Mouse (Mus musculus) cortical plate, adult 2 months (tissue): ENCODE measurements around the gene Ddx56. TPM values are rescaled to one million over a fixed set of nuclear protein-coding genes. Genes with fewer than 3 reads are reported as not detected.

Experiments used
- H3K27ac ChIP-seq: fragments of 200-500 bp; 2 replicates; pipeline ENCODE4 v1.5.1; 2012; ENCODE audit warnings: low read length, control low read depth, inconsistent platforms; ENCODE audit not compliant: insufficient read depth
- H3K4me1 ChIP-seq: fragments of 200-500 bp; 2 replicates; pipeline ENCODE4 v1.6.1; 2011; ENCODE audit warnings: low read length; ENCODE audit not compliant: control insufficient read depth, insufficient read depth
- H3K4me3 ChIP-seq: fragments of 200-500 bp; 2 replicates; pipeline ENCODE4 v1.5.1; 2011; ENCODE audit warnings: mild to moderate bottlenecking, low read length, control low read depth; ENCODE audit not compliant: insufficient read depth
- CTCF ChIP-seq: fragments of 200-500 bp; IDR thresholded peaks from 2 replicates; pipeline ENCODE4 v1.5.1; 2011; ENCODE audit warnings: mild to moderate bottlenecking, control low read depth, low read length; ENCODE audit not compliant: insufficient read depth; ENCODE audit errors: extremely low read depth
- POLR2A ChIP-seq: fragments of 200-500 bp; IDR thresholded peaks from 2 replicates; pipeline ENCODE4 v1.6.1; 2011; ENCODE audit warnings: mild to moderate bottlenecking, low read length, control low read depth; ENCODE audit not compliant: insufficient read depth; ENCODE audit errors: extremely low read depth
- polyA plus RNA-seq: library from polyadenylated mRNA; depleted of rRNA; stranded (reverse); fragments of >200 nt; gene quantifications from 2 replicates; pipeline ENCODE4 v1.2.3, GENCODE M21; 2012

Ddx56 gene
- polyA plus RNA-seq, 1 experiment, result 43.6 TPM

DNA sequence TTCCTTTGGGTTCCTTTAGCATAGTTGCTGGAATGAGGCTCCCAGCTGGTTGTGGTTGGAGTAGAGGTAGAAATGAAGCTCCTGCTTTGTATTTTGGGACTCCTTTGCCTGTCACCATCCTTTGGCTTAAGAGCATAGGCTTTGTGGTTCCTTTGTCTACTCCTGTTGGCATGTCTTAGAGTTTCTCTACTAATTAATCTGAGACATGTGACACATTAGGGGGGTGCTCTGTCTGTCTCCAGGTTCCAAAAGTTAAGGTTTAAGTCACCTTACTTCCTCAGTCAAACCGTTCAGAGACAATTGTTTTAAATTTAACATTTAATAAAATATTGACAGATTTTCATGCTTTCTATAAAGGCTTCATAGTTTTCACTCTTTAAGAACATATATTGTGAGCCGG is 26.0 kb upstream of the Ddx56 start:
- Histone ChIP-seq H3K4me3 (no peak overlapping the region), H3K27ac (no peak overlapping the region), H3K4me1 (no peaks in the 10 kb centered on the region)
- TF ChIP-seq CTCF, result no peak
- TF ChIP-seq POLR2A, result no peak

DNA sequence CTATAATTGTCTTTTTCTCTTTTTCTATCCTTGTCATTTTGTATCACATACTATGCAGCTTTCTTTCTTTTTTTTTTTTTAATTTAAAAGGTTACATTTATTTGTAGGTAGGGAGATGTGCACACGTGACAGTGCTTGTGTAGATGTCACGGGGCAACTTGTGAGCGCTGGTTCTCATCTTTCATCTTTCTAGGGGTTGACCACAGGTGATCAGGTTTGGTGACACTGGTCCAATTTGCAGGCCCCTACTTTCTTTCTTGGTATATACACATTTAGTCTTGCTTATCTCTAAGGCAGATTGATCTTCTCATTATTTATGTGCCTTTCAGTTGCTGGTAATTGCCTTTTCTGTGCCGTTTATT is 25.4 kb upstream of the Ddx56 start:
- H3K4me1 ChIP-seq, result no peaks in the 10 kb centered on the region
- no peak overlapping the region for H3K27ac ChIP-seq
- TF ChIP-seq POLR2A, result no peak
- TF ChIP-seq CTCF, result no peak
- peak overlapping the region; percentile 50; the same call in 1 of the 2 replicates for H3K4me3 ChIP-seq

DNA sequence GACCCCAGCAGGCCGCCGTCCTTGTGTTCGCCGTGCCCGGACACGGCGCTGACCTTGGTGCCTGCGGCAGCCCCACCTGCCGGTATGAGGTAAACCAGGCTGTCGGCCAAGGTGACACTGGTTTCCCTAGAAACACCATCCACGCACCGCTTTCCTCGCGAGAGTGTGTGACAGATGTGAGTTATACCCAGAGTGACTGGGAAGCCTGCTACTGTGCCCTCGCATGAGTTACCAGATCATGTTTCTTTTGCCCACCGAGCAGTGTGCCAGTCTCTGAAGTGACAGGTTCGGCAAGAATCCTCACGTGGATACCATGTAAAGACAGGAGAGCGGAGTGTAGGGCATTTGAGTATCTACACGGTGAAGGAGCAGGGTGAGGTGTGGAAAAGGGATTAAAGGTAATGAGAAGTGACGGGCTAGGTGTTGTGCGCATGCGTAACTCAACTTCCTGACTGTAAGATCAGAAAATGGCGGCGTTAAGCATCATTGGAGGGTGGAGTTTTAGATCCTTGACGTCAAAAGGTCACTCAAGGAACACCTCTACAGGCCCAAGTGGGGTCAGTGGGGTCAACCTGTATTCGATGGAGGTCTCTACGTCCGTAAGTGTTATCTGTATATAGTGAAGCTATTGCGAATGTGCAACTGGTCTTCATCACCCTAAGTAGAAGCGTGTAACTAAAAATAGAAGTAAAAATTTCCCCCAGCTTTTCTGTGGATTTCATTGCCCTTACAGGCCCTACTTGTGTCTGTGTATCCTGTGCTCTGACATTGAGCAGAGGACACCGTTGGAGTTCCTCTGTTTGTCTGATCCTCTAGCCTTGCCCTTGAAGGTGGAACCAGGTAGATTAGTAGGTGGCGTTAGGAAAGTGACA is 24.8 kb upstream of the Ddx56 start:
- H3K27ac ChIP-seq, result peak overlapping the region; percentile 91
- TF ChIP-seq POLR2A (no peak), CTCF (no peak)

DNA sequence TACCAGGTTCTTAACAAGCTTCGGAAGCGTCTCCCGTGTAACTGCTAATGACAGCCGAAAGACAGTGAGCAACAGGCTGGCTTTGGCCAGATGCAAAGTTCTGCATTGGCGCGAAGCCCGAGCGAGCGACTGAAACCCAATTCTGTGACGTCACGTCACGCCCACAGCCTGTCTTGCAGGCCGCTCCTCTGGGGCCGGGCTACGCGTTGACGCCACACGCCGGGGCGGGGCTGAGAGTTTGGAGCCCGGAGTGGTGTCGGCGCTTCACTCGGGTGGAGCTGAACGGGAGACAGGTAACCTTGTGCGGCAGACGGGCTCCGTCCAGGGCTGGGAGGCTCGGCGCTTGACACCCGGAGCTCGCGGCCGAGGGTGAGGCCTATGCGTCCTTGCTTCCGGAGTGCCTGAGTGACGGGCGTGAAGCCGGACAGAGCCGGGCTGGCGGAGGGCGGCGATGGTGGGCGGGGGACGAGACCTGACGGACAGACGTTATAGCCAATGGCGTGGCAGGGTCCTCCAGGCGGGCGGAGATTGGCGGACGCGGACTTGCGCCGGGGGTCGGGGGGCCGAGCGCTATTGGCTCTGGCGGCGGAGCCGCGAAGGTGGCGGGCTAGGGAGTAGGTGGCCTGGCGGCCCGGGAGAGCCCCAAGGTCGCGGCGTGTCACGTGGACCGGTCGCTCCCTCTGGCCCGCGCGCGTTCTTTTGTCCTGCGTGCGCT is 24.0 kb upstream of the Ddx56 start, which contains the start of gene Ogdh:
Ogdh (plus strand) TSS at position 233 of the 715 bp plus-strand sequence.
- Histone ChIP-seq H3K4me3 (peak within 1 kb of the TSS; percentile 50), H3K27ac (peak within 1 kb of the TSS; percentile 91), H3K4me1 (no peaks in the 10 kb centered on the region)
- TF ChIP-seq CTCF (no peak), POLR2A (peak; percentile 82)

More for the DNA sequence above, 24.8 kb upstream of the Ddx56 start:
- H3K4me1 ChIP-seq, result no peaks in the 10 kb centered on the region
- peak overlapping the region; percentile 50 for H3K4me3 ChIP-seq

DNA sequence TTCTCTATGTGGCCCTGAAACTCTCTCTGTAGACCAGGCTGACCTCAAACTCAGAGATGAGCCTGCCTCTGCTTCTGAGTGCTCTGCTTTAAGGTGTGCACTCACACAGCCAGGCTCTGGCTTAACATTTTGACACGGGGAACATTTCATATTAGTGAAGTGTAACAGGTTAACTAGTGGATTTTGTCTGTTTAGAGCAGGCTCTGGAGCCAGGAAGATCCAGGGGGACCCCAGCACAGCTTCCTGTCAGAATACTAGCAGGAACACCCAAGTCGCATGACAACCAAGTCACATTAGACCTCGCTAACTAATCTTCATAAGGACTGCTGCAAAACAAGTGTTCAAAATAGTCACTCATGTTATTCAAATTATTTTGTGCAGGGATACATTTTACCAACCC is 23.3 kb upstream of the Ddx56 start:
- Histone ChIP-seq H3K4me3 (peak overlapping the region; percentile 50; the same call in 1 of the 2 replicates), H3K27ac (no peak overlapping the region), H3K4me1 (no peaks in the 10 kb centered on the region)
- TF ChIP-seq POLR2A, result no peak

DNA sequence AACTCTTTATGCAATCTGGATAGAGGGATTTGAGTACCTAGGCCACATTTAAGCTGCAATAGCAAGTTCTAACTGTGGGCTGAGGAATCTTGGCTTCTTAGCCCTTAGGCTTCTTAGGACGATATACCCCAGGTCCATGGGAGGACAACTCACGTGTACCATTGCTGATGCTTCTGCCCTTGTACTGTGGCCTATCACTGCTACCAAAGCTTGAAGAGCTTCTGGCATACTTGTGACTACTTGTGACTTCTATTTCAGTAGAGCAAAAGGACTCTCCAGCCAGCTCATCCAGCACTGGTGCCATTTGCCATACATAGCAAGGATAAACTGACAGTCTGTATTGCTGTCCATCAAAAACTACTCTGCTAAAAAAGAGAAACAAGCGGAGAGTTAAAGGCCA is 22.6 kb upstream of the Ddx56 start:
- TF ChIP-seq POLR2A (no peak), CTCF (no peak)
- H3K27ac ChIP-seq, result no peak overlapping the region
- no peak overlapping the region for H3K4me3 ChIP-seq
- no peaks in the 10 kb centered on the region for H3K4me1 ChIP-seq

DNA sequence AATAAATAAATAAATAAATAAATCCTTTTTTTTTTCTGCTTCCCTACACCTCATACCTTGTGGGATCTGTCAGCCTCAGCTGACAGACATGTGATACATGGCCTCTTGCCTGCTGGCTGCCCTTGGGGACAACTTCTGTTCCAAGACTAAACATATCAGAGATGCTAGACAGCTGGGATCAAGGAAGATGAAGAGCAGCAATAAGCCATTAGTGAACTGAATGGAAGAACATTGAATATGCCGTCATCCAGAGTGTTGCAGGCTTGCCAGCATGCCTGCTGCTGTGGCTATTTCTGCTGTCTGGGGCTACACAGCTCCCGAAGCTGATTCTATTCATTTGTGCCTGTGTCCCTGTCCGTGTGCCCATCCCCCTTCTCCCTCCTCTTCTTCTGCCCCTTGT is 15.4 kb upstream of the Ddx56 start:
- Histone ChIP-seq H3K27ac (no peak overlapping the region), H3K4me1 (no peaks in the 10 kb centered on the region), H3K4me3 (no peak overlapping the region)
- TF ChIP-seq POLR2A (no peak), CTCF (no peak)

DNA sequence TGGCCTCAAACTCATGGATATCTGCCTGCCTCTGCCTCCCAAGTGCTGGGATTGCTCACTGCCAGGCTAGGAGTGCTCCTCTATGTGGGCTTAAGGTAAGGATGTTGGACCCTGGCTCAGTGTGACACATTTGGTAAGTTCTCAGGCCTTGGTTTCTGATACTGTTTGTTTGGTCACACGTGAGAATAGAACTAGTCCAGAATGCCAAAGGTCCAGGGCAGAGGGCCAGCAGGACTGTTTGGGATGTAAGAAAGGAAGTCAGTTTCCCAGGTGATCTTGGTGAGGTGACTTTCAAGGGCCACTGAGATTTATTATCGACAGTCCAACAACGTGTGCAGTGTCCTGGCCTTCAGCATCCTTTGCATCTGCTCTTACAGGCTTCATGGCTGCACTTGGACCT is 8.9 kb upstream of the Ddx56 start:
- H3K27ac ChIP-seq, result no peak overlapping the region
- H3K4me3 ChIP-seq, result no peak overlapping the region
- TF ChIP-seq CTCF (no peak), POLR2A (no peak)
- peaks cover 6% of the 10 kb centered on the region for H3K4me1 ChIP-seq

DNA sequence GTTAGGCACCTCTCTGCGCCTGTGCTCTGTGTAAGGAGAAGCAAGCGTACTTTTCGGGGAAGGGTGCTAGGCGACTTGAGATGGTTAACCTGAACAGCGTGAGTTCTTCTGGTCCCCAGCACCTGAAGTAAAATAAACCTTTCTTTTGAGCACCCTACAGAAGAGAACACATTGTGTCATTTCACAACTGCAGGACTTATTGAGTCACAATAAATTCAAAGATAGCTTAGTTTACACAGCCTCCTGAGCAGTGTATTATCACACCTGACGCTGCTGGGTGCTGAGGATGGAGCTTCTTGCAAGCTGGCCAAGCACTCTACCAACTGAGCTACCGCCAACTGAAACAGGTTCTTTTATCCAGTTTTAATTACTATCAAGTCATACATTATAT is 7.5 kb upstream of the Ddx56 start:
- peaks cover 6% of the 10 kb centered on the region for H3K4me1 ChIP-seq
- peak overlapping the region; percentile 63 for H3K4me3 ChIP-seq
- TF ChIP-seq CTCF (no peak), POLR2A (no peak)
- H3K27ac ChIP-seq, result no peak overlapping the region

DNA sequence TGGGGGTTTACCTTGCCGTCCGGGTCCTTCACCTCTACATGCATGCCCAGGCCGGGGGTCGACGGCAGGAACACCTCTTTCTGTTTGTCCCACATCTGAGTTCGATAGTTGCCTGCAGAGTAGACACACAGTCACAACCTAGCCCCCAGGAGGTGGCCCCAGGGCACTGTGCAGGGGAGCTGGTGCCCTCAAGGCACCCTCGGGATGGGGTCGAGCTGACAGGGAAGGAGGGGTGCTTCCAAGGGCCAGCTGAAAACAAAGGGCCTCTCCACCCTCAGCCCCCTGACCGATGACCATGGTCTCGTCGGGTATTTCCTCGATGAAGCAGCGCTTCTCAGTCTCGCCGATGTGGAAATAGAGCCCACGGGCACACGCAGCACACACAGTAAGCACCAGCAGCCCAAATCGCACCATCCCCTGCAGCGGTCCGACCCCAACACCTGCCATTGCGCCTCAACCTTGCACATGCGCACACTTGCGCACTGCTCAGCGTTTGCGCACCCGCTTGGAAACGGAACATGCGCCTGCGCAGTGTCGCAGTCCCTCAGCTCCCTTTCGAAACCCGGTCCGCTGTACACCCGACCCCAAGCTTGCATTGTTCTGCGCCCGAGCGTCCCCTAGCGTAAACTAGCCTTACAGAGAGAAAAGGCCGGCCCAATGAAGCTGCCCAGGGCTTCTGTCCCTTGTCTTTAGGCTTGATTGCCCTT is 7.0 kb upstream of the Ddx56 start, which contains the start of gene Tmed4:
Tmed4 (minus strand) TSS at position 484 of the 707 bp plus-strand sequence.
- Histone ChIP-seq H3K27ac (no peak within 1 kb of the TSS), H3K4me1 (peaks cover 6% of the 10 kb centered on the region), H3K4me3 (peak within 1 kb of the TSS; percentile 63)
- TF ChIP-seq POLR2A (peak; percentile 99), CTCF (peak; percentile 52)
